Mouse (Mus musculus) megakaryocyte progenitor cell, adult 5-6 weeks (primary cell): ENCODE data around the gene Syt9. TPM values are rescaled to one million over a fixed set of nuclear protein-coding genes. Genes with fewer than 3 reads are reported as not detected.

Experiments
- ATAC-seq: replicated peaks from 2 replicates; pipeline ENCODE4 v1.8.0; 2016; ENCODE audit warnings: mild to moderate bottlenecking, moderate TSS enrichment, inconsistent platforms; ENCODE audit not compliant: poor library complexity
- total RNA-seq, 2 experiments: library from RNA; stranded (forward) in 1 of 2; stranded (reverse) in 1 of 2; fragments of 157-497, 149-512 nt in 1 of 2; fragments of 200-1000 nt in 1 of 2; gene quantifications; 2 replicates each; pipeline versions ENCODE4 v1.2.3 to v1.2.4; 2015 to 2017

Syt9 gene
- total RNA-seq (2015) (0.05 TPM in 1 of 2 replicates, not detected in the other), total RNA-seq (2017) (0.07 TPM in 1 of 2 replicates, not detected in the other)

DNA sequence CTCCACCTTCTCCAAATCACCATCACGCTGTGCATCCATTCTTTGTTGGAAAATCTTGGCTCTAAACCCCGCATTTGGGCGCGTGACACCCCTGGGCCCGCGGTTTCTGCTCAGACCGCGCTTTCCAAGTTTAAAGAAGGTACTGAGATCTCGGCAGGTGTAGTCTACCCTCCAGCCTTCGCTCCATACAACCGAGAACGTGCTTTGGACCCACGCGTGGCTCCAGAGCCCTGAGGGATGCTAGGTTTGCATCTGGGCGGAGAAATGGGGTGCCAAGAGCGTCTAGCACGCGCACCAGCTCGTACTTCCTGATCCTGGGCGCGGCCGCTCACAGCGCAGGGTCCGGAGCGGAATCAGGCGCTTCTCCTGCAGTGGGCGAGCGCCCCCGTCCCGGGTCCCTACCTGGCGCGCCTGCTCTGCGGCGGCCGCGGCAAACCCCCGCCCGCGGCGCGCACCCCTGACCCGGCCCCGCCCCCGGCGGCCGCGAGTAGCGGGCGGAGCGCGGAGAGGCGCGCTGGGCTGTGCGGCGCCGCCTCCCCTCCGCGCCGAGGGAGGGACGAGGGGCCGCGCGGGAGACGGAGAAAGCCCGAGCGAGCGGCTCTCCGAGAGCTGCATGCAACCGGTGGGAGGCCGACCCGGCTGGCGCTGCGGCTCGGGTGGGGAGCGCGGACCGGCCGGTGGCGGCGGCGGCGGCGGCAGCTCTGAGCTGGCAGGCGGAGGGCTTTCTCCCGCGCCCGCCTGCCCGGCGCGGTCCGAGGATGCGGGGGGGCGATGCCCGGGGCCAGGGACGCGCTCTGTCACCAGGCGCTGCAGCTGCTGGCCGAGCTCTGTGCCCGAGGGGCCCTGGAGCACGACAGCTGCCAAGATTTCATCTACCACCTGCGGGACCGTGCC lies at the start of gene Syt9:
Gene Syt9 (plus strand): TSS at position 497 of the 894 bp plus-strand sequence.
- peak; percentile 63 for ATAC-seq

DNA sequence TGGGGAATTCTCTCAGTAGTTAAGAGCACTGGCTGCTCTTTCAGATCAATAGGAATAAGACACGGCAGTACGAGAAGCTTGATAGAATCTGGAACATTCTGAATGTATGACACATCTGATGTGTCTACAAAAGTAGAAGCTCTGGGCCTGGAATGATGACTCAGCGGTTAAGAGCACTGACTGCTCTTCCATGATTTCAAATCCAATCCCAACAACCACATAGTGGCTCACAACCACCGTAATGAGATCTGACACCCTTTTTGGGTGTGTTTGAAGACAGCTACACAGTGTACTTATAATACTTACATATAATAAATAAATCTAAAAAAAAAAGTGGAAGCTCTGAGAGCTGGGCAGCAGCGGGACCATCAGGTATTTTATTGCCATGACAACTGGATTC lies 31.5 kb upstream of the Syt9 start:
- ATAC-seq = no peak

DNA sequence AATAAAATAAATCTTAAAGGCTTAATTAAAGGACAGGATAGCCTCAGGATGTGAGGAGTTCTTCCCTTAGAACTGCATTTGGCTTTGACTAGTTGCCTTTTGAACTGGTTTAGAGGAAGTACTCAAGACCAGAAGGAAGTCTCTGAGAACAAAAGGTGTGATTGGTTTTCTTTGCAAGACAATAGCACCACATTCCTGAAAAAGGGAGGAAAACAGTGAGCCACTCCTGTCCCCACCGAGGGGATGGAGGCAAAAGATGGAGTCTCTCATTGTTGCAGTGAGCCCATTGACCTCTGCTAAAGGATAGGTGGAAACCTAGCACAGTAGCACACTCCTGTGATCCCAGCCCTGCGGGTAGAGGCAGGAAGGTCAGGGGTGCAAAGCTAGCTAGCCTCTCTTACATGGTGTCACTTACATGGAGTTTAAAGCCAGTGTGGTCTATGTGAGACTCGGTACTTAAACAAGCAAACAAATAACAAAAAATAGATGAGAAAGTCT lies 30.9 kb upstream of the Syt9 start:
- ATAC-seq = no peak

DNA sequence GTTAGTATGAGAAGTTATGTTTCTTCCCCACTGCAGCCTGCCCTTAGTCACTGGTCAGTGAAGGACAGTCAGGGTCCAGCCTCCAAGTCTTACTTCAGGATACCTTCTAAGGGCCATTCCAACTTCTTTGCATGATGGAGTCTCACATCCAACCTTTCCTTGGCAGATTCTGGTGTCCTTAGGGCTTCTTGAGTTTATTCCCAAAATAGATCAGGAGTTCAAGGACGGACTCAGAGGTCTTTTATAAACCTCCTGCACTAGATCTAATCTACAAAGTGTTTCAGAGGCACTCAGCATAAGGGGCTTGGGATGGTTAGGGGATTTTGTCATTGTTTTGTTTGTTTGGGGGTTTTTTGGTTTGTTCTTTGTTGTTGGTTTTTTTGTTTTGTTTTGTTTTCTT lies 30.3 kb upstream of the Syt9 start:
- no peak for ATAC-seq

DNA sequence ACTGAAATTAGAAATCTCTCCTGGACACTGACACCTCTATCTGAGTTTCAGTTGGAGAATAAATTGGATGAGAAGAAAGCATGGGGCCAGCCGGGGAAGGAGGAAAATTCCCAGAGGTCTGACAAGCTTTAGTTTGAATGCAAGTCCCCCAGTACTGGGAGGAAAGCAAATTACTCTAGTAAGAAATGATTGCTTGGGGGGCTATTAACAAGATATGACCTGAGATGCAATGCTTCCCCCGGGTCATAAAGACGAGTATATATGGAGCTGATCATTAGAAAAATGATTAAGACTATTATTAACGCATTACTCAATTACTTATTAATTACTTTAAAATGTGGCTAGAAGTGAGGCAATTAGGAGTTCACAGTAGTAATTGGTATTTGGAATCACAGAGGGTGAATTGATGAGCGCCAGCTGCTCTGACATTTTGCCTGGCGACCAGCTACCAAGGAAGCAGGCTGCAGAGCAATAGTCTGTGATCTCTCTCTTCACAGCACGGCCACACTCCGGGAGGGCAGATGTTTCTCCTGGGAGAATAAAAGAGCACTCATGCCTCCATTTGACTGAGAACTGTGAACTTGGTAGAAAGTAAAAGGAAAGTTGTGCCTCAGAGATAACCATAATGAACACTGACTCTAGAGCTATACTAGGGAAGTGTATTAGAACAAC lies 28.9 kb upstream of the Syt9 start:
- no peak for ATAC-seq

DNA sequence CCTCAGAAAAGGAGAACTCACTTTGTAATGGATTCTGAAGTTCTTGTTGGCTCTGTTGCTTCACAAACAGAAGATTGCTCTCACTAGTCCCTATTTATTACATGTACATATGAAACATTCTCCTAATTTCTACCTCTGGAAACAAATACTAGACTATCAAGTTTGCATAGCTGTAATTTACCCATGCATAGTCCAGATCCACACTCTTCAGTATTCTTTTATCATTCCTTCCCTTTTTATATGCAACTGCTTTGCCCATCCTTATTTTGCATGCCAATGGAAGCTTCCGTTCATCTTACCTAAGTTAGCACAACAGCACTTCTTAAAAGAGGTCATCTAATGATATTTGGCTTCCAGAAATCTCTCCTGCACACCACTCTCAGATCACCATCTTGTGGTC lies 21.3 kb upstream of the Syt9 start:
- ATAC-seq = no peak

DNA sequence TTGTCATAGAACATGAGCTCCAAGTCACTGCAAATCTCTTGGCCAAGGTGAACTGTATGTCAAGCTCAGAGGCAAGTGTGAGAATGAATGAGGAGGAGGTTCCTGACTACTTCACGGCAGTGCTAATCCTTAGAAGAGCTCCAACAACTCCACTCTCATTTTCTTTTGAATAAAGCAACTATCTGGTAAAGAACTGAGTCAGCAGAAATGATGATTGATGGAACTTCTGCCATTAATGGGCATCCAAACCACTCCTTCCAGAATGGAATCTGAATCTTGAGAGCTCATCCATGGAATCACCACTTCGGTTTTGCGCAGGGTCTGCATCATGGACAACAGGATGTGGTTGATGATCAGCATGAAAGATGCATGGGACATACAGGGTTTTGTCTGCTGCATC lies 8.4 kb upstream of the Syt9 start:
- ATAC-seq = no peak

DNA sequence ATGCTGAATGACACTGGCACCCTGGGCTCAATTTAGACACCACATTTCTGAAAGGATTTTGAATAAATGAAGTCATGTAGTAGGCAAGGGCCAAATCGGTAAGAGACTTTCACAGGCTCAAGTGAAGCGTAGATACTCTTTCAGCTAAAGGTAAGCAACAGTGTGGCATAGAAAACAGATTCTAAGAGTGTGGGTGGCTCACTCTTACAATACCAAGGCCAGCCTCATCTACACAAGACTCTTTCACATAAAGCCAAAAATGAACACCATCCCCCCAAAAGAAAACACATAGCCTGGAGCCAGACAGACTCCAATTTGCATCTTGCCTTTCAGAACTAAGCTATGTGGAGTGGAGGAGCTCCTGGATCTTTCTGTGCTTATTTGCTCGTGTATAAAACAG lies 7.9 kb upstream of the Syt9 start:
- ATAC-seq = no peak

DNA sequence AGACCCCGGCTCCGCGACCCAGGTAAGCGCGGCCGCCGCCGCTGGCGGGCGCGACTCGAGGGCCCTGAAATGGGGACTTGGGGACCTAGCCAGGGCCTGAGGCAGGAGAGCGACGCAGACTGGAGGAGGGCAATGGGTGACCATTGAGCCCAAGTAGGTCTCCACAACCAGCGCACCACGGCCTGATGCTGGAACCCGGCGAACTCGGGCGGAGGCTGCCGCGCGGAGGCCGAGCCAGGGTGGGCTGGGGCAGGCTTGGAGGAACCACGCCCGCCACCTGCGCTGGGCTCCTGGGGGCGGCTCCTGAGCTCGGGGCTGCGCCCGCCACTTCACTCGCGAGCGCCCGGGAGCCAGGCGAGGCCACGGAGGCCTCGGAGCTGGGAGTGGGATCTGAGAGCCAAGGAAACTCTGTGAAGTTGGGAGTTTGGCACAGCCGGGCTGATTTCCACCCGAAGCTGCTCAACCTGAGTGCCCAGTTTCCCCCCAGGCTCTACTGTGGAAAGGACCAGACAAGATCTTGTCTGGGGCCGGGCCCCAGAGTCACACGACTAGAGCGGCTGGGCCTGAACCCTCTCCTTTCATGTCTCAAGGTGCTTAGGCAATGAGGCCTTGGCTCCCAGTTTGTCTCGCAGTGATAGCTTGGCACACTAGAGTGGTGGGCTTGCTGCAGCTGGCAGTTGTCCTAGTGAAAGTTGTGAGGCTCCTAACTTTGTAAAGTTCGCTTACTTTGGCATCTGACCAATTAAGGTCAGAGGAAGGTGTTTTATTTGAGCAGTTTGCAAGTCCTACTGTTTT lies 795 bp downstream of the Syt9 start:
- ATAC-seq = no peak

DNA sequence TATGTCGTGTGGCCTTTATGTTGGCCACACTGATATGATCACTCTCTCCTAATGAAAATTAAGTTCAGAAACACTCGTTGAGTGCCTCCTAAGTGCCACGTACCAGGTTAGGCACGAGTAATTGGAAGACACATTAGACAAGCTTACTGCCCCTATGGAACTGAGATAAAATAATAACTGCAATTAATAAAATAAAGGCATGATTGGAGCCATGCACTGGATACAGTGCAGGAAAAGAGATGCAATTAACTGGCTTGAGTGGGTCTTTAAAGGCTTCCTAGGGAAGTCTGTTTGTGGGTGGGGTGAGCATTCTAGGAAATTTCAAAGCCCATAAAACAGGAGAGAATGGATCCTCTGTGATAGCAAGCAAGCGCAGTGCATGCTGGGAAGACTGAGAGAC lies 10.0 kb downstream of the Syt9 start:
- no peak for ATAC-seq

DNA sequence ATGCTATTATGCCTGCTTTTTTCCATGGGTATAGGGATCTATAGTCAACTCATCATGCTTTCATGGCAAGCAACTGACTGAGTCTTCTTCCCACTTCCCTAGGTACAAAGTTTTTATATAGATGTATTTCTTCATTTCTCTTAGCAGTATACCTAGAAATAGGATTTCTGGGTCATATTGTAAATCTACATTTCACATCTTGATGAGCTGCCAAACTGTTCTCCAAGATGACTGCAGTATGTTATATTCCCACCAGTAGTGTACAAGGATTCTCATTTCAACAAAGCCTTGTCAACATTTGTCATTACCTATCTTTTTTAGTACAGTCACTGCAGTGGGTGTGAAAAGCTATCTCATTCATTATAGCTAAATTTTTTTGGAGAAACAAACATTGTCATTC lies 19.1 kb downstream of the Syt9 start:
- no peak for ATAC-seq

DNA sequence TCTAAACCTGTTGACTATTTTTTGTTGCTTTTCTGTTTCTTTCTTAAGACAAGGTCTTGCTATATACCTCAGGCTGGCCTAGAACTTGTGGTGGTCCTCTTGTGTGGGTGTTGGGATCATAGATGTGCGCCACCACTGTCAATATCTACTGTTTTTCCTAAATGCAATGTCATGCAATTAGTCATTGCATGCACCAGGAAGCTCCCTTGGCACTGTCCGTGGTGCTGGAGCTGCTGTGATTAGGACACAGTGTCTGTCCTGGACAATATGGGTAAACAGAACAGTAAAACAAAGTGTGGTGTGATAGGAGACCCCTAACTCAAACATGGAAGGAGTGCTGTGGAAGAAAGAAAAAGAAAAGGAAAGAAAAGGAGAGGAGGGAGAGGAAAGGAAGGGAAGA lies 22.2 kb downstream of the Syt9 start:
- peak; percentile 46 for ATAC-seq

DNA sequence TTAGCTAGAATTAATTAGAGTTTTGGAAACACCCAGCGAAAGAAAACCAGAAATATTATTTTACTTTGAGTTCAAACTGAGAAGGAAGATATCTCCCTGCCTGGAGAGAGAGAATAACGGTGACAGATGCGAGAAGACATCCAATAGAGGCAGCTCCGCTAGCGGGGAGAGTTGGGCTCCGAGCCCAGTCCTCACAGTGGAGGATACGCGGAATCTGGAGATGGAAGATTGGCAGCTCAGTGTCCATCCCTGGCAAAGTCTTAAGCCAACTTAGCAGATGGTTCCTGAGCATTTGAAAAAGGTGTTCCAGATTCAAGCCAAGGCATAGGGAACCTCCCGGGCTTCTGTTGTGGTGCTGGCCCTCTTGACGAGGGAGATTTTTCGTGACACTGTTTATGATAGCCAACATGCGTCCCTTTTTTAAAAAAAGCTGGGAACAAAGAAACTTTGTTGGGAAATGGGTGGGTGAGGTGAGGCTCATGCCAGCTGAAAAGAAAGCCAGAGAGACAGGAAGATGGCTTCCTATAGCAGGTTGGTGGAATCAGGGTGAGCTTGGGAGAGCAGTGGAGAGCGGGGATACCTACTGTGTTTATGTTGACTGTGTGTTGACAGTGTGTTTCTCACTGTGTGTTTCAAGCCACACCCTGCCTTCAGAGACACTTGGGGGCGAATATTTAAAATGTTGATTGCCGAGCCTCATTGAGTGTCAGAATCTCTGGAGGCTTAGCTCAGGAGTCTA lies 29.7 kb downstream of the Syt9 start:
- no peak for ATAC-seq

DNA sequence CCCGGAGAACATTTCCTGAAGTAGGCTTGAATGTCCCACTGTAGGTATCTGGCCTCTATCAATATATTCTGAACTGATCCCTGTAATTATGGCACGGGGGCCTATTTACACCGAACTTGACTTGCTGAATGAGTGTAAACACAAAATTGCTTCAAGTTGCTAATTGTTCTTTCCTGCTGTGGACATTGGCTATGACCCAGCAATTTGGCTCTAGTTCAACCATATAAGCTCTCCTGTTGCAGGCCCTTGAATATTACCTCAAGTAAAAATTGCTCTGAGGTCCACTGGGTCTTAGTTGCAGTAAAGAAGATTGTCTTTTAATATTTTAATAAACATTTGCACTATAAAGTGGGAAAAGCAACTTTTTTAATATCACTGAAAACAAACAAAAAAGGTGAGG lies 32.7 kb downstream of the Syt9 start:
- ATAC-seq = no peak

DNA sequence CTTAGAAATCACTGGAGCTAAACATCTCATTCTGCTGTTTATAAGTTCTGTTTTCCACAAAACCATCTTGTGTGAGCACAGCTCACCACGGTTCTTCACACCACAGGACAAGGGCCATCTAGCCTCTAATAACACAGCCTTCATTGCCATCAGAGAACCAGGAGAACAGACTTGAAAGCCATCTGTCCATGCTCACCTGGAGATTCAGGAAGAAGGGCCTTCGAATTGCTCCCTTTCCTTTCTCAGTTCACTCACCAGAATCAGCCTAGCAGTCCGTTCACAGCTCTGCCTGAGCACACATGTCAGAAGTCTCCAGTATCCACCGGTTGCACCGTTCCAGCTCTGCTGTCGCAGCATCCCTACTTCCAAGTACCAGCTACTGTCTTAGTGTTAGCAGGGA lies 44.4 kb downstream of the Syt9 start:
- no peak for ATAC-seq

DNA sequence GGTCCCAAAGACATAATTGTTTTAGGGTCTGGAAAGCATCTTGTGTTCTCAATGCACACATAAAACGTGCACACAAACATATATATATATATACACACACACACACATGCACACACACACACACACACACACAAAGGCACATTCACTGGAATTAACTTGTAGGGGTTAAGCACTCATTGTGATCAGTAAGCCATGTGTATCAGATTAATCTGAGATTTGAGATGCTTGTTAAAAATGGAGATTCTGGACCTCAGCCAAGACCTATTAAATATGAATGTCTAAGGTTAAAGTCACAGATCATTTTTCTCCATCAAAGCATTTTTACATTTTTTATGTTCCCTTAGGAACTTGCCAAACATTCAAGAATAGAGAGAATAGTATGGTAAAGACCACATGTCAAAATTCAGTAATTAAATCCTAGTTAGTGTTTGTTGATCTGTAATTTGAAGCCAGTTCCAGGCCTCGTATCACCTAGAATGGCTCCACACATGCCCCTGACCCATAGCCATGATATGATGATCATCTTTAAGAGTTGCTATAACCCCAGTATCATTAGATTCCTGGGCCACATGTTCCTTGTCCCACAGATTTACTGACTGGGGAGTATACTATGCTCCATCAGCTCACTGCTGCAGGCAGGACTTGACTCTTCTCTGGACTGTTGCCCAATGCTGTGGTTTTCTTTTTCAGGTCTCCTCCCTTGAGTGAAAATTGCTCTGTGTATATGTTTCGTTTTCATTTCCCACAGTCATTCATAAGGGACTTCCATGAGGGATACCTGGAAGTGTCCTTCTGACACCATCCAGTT lies 46.7 kb downstream of the Syt9 start:
- no peak for ATAC-seq

DNA sequence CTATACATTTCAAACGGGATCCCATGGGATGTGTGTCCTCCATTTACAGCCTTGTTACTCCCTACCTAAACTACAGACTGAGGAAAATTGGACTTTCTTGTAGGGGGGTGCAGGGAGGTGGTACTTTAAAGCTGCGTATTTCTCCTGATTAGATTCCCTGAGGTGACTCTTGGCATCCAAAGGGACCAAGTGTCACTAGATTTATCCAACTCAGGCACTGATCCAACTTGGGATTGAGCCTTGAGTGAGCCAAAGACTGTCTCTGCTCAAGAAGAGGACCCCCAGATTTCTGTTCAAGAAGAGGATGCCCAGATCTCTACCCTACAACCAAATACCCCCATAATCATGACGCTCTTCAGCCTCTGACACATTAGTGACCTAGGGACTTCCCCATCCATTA lies 66.9 kb downstream of the Syt9 start:
- ATAC-seq = no peak

DNA sequence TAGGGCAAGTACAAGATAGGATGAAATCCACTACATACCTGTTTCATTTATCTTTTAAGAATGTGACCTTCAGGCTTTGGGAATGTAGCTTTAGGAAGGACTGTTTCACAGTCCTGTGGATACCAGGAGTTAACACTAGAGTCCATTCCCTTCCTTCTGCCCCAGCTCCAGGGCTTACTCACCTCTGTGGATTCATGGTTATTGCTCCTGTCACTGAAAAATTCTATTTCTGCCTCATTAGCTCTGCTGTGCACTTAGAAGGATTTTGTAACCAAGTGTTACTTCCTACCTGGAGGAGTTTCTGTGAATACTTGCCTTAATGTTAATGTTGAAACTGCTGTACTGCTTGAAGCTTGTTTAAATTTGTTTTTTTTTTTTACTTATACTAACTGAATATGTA lies 74.1 kb downstream of the Syt9 start:
- ATAC-seq = no peak

DNA sequence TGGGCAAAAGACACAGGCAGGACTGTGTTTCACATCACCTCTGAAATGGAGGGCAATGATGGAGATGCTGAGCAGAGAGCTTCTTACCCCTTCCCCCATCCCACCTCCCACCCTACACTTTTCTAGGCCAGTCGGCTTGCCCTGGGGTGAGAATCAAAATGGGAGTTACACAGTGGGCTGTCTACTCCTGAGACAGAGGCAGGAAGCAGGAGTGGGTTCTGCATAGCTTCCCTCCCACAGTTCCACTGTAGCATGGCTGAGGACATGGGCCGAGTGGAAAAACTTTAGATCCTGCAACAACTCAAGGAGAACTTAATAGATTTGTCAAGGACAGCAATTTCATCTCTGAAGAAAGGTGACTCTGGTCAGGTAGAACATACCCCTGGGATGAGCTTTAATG lies 84.1 kb downstream of the Syt9 start:
- ATAC-seq = no peak

DNA sequence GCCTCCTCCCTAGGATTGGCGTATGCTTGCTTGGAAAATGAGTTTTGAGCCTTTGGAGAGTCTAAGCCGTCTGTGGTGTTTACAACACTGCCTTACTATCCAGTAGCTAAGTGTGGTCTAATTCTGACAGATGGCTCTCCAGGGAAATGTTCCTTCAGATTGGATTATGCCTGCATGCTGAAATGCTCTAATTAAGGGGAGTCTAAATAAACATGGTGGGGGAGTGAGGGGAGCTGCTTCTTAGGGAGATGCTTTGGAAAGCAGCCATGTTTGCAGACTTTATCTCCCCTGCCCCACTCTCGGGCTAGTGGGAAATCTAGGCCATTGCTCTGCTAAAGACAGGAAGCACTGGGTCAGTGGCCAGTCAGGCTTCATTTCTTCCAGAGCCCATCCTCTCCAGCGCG lies 84.6 kb downstream of the Syt9 start:
- no peak for ATAC-seq
